Mouse (Mus musculus): ENCODE results near the gene Adam26b.
"Not testable (repeated sequence)": the region's sequence is repeated elsewhere in the genome, so short reads cannot be mapped to it uniquely, and the experiment has no call there.

Gene Adam26b

DNA sequence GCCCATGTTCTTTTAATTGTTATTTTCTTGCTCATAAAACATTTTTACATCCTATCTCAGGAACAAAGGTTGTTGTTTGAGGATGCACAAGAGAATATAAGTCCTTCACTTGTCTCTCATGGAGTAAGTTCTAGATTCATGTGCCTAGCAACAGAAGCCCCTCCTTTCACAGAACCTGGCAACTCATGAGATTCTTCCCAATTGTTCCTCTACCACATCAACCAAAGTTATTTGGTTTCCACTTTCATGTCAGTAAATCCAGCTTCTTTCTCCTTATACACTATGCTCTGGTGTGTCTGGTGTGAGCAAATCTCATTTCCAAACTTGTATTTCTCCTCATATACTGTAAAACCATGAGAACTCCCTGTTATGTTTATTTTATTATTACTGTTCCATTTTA, at the start of gene Adam26b:
Adam26b (minus strand) TSS at position 101 of the 400 bp plus-strand sequence.
- H3K36me3 ChIP-seq (ENCODE audit: control insufficient read depth, insufficient read depth, low read length, poor library complexity, severe bottlenecking); H3K27me3 ChIP-seq (ENCODE audit: control insufficient read depth, insufficient read depth, low read length, poor library complexity, severe bottlenecking); DNase-seq (ENCODE audit: low read depth, low spot score): not testable (repeated sequence)

DNA sequence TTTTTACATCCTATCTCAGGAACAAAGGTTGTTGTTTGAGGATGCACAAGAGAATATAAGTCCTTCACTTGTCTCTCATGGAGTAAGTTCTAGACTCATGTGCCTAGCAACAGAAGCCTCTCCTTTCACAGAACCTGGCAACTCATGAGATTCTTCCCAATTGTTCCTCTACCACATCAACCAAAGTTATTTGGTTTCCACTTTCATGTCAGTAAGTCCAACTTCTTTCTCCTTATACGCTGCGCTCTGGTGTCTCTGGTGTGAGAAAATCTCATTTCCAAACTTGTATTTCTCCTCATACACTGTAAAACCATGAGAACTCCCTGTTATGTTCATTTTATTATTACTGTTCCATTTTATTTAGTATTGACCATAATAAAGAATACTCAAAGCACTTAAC, 48.7 kb upstream of the Adam26b start, which contains the start of gene Adam26a:
Adam26a (minus strand) TSS at position 101 of the 400 bp plus-strand sequence.
- not testable (repeated sequence) for H3K27me3 ChIP-seq (ENCODE audit: control insufficient read depth, insufficient read depth, low read length, poor library complexity, severe bottlenecking); DNase-seq (ENCODE audit: low read depth, low spot score); H3K36me3 ChIP-seq (ENCODE audit: control insufficient read depth, insufficient read depth, low read length, poor library complexity, severe bottlenecking)
